Mouse (Mus musculus) forebrain, embryonic 16.5 days (tissue): ENCODE data around the gene Acbd6. TPM values are rescaled to one million over a fixed set of nuclear protein-coding genes. Genes with fewer than 3 reads are reported as not detected.

Experiments used
- ATAC-seq: fragments of 200-750 bp; cut with Nextera tagmentation; 2 replicates; pipeline ENCODE4 v1.8.0; 2017; ENCODE audit warnings: mild to moderate bottlenecking, moderate library complexity
- H3K27ac ChIP-seq: fragments of 300-500 bp; sonication (generic); 2 replicates; pipeline ENCODE4 v1.5.1; 2014; ENCODE audit warnings: low read length, control low read depth
- H3K27me3 ChIP-seq: fragments of 300-500 bp; sonication (generic); replicated peaks from 2 replicates; pipeline ENCODE4 v1.6.1; 2014; ENCODE audit warnings: low read length; ENCODE audit not compliant: control insufficient read depth, insufficient read depth
- H3K36me3 ChIP-seq: fragments of 300-500 bp; sonication (generic); 2 replicates; pipeline ENCODE4 v1.6.1; 2014; ENCODE audit not compliant: control insufficient read depth, insufficient read depth
- H3K4me1 ChIP-seq: fragments of 300-500 bp; sonication (generic); replicated peaks from 2 replicates; pipeline ENCODE4 v1.6.1; 2014; ENCODE audit warnings: low read length; ENCODE audit not compliant: control insufficient read depth, insufficient read depth
- H3K4me2 ChIP-seq: fragments of 300-500 bp; sonication (generic); 2 replicates; pipeline ENCODE4 v1.6.1; 2014; ENCODE audit warnings: mild to moderate bottlenecking, low read length, control low read depth
- H3K4me3 ChIP-seq: fragments of 300-500 bp; sonication (generic); replicated peaks from 2 replicates; pipeline ENCODE4 v1.5.1; 2014; ENCODE audit warnings: mild to moderate bottlenecking, low read length, control low read depth
- H3K9ac ChIP-seq: fragments of 300-500 bp; sonication (generic); replicated peaks from 2 replicates; pipeline ENCODE4 v1.6.1; 2014; ENCODE audit warnings: low read depth, low read length, control low read depth
- H3K9me3 ChIP-seq: fragments of 300-500 bp; sonication (generic); 2 replicates; pipeline ENCODE4 v1.6.1; 2016; ENCODE audit warnings: low read length; ENCODE audit not compliant: control insufficient read depth
- WGBS: fragments of 180-500 bp; shearing (Covaris S2); extraction: QIAGEN DNeasy Blood & Tissue Kit; methylation state at CpG from one replicate; pipeline ENCODE4 v1.1.7; 2014; 5-methylcytosine and 5-hydroxymethylcytosine counted together
- polyA plus RNA-seq: library from polyadenylated mRNA; unstranded; fragments of >200 nt; fragmentation: Nextera tagmentation; extraction: Ambion mirVana; gene quantifications from 2 replicates; pipeline ENCODE4 v1.2.1, GENCODE M21; 2015

Gene Acbd6
- polyA plus RNA-seq, 1 experiment from 2014 or later, result 87.4 TPM

DNA sequence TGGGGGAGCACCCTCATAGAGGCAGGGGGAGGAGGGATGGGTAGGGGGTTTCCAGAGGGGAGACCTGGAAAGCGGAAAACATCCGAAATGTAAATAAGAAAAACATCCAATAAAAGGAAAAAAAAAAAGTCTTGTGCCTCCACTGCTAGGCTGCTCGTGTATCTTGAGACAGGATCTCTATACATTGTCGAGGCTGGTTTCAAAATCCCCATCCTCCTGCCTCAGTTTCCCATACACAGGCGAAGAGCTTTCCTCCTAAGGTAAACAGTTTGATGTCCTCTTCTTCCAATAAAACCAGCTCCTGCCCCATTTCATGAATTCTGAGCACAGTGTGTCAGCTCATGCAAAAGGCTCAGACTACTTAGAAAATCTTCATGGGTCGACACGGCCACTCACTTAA, 19.9 kb upstream of the Acbd6 start:
- H3K36me3 ChIP-seq, result no peaks in the 10 kb centered on the region
- H3K9me3 ChIP-seq, result no peaks in the 10 kb centered on the region
- no peak overlapping the region for H3K4me3 ChIP-seq
- H3K27ac ChIP-seq, result no peak overlapping the region
- no peaks in the 10 kb centered on the region for H3K27me3 ChIP-seq
- no peak overlapping the region for H3K4me2 ChIP-seq
- no peak overlapping the region for H3K9ac ChIP-seq
- no peak for ATAC-seq
- no peaks in the 10 kb centered on the region for H3K4me1 ChIP-seq
- WGBS, result 74% methylated on average over 7 of the region's 7 CpGs

DNA sequence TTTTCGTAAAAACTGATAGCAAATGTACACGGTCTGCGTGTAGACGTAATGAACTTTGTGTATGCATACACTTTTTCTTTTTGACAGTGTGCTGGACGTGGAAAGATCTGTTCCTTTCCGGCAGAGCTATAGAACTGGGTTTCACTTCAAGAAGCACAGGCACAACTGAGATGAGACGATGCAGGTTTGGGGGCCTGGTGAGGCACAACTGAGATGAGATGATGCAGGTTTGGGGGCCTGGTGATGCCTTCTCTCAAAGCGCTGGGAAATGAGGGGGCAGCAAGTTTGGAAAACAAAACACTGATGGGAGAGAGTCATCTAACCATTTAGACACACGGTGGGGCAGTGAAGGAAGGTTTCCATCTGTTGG, 293 bp upstream of the Acbd6 start:
- Histone ChIP-seq H3K4me3 (peak overlapping the region; percentile 98), H3K36me3 (no peaks in the 10 kb centered on the region), H3K9me3 (peaks cover 2% of the 10 kb centered on the region; the same call in 1 of the 2 replicates), H3K4me2 (peak overlapping the region; percentile 91), H3K4me1 (peaks cover 24% of the 10 kb centered on the region), H3K27me3 (no peaks in the 10 kb centered on the region), H3K27ac (peak overlapping the region; percentile 83), H3K9ac (peak overlapping the region; percentile 80)
- 55% methylated on average over 9 of the region's 9 CpGs for WGBS
- peak; percentile 57; the same call in 1 of the 2 replicates for ATAC-seq

DNA sequence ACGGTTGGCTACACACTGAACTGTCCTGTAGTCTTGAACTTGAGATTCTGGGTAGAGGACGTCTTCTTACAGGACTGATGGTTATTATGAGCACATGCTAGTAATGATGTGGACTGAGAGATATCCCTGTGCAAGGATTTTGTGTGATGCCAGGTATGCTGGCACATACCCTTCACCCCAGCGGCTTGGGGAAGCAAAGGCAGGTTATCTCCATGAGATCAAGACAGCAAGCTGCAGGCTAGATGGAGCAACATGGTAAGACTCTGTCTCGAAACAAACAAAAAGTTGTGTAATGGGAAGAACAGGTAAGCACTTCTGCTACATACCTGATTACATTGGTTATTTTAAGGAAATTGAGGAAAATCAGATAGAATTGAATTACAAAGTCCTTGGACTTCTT, 2.1 kb downstream of the Acbd6 start:
- ATAC-seq, result no peak
- Histone ChIP-seq H3K9me3 (no peaks in the 10 kb centered on the region), H3K4me1 (peaks cover 24% of the 10 kb centered on the region), H3K36me3 (no peaks in the 10 kb centered on the region), H3K27ac (no peak overlapping the region), H3K4me3 (no peak overlapping the region), H3K9ac (no peak overlapping the region), H3K4me2 (peak overlapping the region; percentile 34), H3K27me3 (no peaks in the 10 kb centered on the region)
- 89% methylated on average over 4 of the region's 4 CpGs for WGBS

DNA sequence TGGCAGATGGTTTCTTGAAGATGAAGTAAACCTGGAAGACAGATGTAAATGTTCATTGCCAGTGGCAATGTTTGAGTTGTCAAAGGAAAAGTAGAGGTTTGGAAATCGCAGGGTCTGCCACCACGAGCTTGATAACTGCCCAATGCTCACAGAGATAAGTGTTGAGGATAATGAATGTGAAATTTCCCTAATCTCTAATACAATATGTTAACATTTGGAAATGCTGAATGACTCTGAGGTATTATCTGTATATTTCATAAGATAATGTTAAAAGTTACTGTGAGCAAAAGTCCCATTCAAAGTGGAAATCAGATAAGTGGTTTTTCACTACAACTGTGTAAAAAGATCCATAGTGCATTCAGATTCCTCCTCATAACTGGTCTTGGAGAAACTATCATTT, 2.8 kb downstream of the Acbd6 start:
- no peaks in the 10 kb centered on the region for H3K27me3 ChIP-seq
- no peaks in the 10 kb centered on the region for H3K9me3 ChIP-seq
- no peak overlapping the region for H3K4me3 ChIP-seq
- WGBS, result 87% methylated on average over 2 of the region's 2 CpGs
- no peak overlapping the region for H3K4me2 ChIP-seq
- no peak for ATAC-seq
- H3K4me1 ChIP-seq, result peaks cover 24% of the 10 kb centered on the region
- H3K9ac ChIP-seq, result no peak overlapping the region
- no peak overlapping the region for H3K27ac ChIP-seq
- H3K36me3 ChIP-seq, result peaks cover 2% of the 10 kb centered on the region

DNA sequence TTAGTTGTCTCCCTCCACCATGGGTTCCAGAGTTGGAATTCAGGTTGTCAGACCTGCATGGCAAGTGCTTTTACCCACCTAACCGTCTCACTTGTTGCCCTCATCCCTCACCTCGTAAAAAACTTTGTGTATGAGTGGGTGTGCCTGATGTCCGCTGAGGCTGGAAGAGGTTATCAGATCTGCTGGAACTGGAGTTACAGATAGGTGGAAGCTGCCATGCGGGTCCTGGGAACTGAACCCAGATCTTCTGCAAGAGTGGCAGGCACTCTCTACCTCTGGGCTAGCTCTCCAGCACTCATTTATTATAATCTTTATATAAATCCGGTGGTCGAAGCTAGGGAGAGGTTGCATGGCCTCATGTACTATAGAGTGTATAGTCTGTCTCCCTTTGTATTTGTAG, 4.3 kb downstream of the Acbd6 start:
- peaks cover 4% of the 10 kb centered on the region for H3K36me3 ChIP-seq
- no peak overlapping the region for H3K4me2 ChIP-seq
- 87% methylated on average over 6 of the region's 6 CpGs for WGBS
- no peaks in the 10 kb centered on the region for H3K27me3 ChIP-seq
- peaks cover 24% of the 10 kb centered on the region for H3K4me1 ChIP-seq
- H3K4me3 ChIP-seq, result no peak overlapping the region
- no peak overlapping the region for H3K27ac ChIP-seq
- H3K9ac ChIP-seq, result no peak overlapping the region
- no peaks in the 10 kb centered on the region for H3K9me3 ChIP-seq
- no peak for ATAC-seq

DNA sequence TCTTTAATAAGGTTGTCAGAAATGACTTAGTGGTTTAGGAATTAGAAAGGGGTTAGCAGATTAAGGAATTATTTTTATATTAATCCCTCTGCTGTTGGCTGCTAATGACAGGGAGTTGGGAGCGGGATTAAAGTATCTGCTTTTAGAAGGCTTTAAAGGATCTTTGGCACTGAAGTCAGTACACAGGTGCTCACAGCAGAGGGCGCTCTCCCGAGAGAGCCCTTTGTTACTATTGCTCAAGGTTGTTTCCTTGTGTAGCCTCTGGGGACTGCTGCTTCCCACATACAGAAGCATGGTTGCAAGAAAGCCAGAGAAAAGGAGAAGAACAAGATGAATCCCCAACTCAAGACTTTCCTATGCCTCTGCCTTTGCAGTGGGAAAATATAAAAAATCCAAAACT, 6.8 kb downstream of the Acbd6 start:
- Histone ChIP-seq H3K9me3 (no peaks in the 10 kb centered on the region), H3K4me2 (no peak overlapping the region), H3K36me3 (peaks cover 12% of the 10 kb centered on the region), H3K4me3 (no peak overlapping the region), H3K27ac (no peak overlapping the region), H3K27me3 (no peaks in the 10 kb centered on the region), H3K4me1 (peaks cover 9% of the 10 kb centered on the region), H3K9ac (no peak overlapping the region)
- ATAC-seq, result no peak
- 17% methylated on average over 3 of the region's 3 CpGs for WGBS

DNA sequence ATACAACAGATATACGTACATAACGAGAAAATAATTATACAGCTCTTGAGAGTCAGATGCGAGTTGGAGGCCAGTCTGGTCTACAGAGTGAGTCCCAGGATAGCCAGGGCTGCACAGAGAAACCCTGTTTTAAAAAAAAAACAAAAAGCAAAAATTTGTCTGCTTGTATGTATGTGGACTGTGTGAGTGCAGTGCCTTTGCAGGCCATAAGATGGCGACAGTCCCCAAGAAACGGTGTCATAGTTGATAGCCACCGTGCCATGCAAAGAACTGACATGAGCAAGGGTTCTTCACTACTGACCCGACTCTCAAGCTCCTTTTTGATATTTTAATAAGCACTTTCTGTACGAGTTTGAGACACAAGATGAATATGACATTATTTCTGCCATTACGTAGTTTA, 10.2 kb downstream of the Acbd6 start:
- H3K4me2 ChIP-seq, result no peak overlapping the region
- WGBS, result 96% methylated on average over 9 of the region's 9 CpGs
- H3K27ac ChIP-seq, result no peak overlapping the region
- no peak overlapping the region for H3K4me3 ChIP-seq
- no peak for ATAC-seq
- no peak overlapping the region for H3K9ac ChIP-seq
- no peaks in the 10 kb centered on the region for H3K27me3 ChIP-seq
- H3K9me3 ChIP-seq, result no peaks in the 10 kb centered on the region
- peaks cover 12% of the 10 kb centered on the region for H3K36me3 ChIP-seq
- no peaks in the 10 kb centered on the region for H3K4me1 ChIP-seq

DNA sequence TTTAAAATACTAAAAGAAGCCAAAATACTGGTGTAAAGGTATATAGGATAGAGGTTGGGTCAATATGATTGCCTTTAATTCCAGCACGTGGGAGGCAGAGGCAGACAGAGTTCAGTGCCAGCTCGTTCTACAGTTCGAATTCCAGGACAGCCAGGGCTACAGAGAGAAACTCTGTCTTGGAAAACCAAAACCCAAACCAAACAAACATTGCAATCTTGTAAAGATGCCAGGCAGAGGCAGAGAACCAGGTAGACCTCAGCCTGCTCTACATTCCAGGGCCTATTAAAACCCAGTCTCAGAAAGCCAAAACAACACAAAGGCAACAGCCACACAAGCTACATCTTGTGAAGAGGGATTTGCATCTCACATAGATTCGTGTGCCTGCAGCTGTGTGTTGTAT, 11.4 kb downstream of the Acbd6 start:
- H3K4me1 ChIP-seq, result no peaks in the 10 kb centered on the region
- no peak for ATAC-seq
- 90% methylated on average over 4 of the region's 4 CpGs for WGBS

DNA sequence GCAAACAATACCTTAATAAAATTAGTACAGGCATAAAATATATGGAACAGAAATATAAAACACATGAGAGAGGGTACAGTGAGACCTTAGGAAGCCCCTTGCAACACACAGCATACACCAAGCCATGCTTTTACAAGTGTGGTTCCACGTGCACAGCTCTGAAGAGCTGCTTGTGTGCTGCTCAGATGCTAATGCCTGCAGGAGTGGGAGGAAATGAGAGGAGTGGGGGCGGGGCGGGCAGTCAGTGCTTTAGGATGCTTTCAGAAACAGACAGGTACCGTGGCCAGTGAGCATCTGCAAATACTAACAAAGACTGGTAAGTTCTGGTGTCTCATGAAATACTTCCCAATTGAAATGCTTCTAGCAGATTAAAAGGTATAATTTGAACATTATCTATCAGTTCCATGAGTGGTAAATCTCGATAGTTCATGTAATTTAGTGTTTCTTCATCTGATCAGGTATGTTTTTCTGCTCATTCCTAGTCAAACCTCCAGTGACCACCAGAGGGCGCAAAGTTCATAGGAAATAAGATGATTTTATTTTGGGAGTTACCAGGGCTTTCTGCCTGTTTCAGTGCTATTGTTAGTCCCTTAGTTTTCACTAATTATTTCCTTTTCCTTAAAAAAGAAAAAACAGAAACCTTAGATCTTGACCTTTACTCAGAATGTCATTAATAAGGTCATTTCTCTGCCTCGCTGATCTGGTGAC, 17.2 kb downstream of the Acbd6 start:
- H3K4me3 ChIP-seq, result no peak overlapping the region
- ATAC-seq, result peak; percentile 47; the same call in 1 of the 2 replicates
- H3K36me3 ChIP-seq, result no peaks in the 10 kb centered on the region
- 0 out of 2 replicates have a peak, but pooled peaks cover 2% of the 10 kb centered on the region for H3K4me1 ChIP-seq
- H3K27me3 ChIP-seq, result no peaks in the 10 kb centered on the region
- no peak overlapping the region for H3K27ac ChIP-seq
- no peak overlapping the region for H3K4me2 ChIP-seq
- no peaks in the 10 kb centered on the region for H3K9me3 ChIP-seq
- H3K9ac ChIP-seq, result no peak overlapping the region
- 29% methylated on average over 7 of the region's 7 CpGs for WGBS

More for the DNA sequence above, 11.4 kb downstream of the Acbd6 start:
- Histone ChIP-seq H3K36me3 (peaks cover 12% of the 10 kb centered on the region), H3K4me3 (no peak overlapping the region), H3K27ac (no peak overlapping the region), H3K4me2 (no peak overlapping the region), H3K9ac (no peak overlapping the region), H3K9me3 (no peaks in the 10 kb centered on the region), H3K27me3 (no peaks in the 10 kb centered on the region)

DNA sequence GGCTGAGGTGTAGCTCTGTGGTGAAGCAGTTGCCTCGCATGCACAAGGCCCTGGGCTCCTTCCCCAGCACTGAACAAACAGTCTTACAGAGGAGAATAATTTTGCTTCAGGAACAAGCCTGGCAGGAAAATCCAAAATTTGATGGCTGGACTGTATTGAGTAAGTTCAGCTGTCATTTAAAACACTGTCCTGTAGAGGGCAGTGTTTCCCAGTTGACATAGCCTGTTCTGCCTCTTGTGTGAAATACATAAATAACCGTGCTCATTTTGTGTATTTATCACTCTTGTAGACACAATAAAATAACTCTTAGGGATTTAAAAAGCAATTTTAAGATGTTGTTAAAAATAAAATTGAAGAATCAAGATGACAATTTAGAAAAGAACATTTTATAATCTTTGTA, 18.5 kb downstream of the Acbd6 start:
- Histone ChIP-seq H3K27me3 (no peaks in the 10 kb centered on the region), H3K4me2 (no peak overlapping the region), H3K9ac (no peak overlapping the region), H3K36me3 (no peaks in the 10 kb centered on the region), H3K27ac (no peak overlapping the region), H3K4me1 (0 out of 2 replicates have a peak, but pooled peaks cover 2% of the 10 kb centered on the region), H3K9me3 (no peaks in the 10 kb centered on the region), H3K4me3 (no peak overlapping the region)
- ATAC-seq, result peak; percentile 74
- 28% methylated on average over 2 of the region's 2 CpGs for WGBS
